Mouse (Mus musculus) cortical plate, adult 2 months (tissue): Measurements from ENCODE around the gene Trp63. TPM values are rescaled to one million over a fixed set of nuclear protein-coding genes. Genes with fewer than 3 reads are reported as not detected.

Experiments
- H3K27ac ChIP-seq: fragments of 200-500 bp; 2 replicates; pipeline ENCODE4 v1.5.1; 2012; ENCODE audit warnings: low read length, control low read depth, inconsistent platforms; ENCODE audit not compliant: insufficient read depth
- H3K4me1 ChIP-seq: fragments of 200-500 bp; 2 replicates; pipeline ENCODE4 v1.6.1; 2011; ENCODE audit warnings: low read length; ENCODE audit not compliant: control insufficient read depth, insufficient read depth
- H3K4me3 ChIP-seq: fragments of 200-500 bp; 2 replicates; pipeline ENCODE4 v1.5.1; 2011; ENCODE audit warnings: mild to moderate bottlenecking, low read length, control low read depth; ENCODE audit not compliant: insufficient read depth
- CTCF ChIP-seq: fragments of 200-500 bp; IDR thresholded peaks from 2 replicates; pipeline ENCODE4 v1.5.1; 2011; ENCODE audit warnings: mild to moderate bottlenecking, control low read depth, low read length; ENCODE audit not compliant: insufficient read depth; ENCODE audit errors: extremely low read depth
- POLR2A ChIP-seq: fragments of 200-500 bp; IDR thresholded peaks from 2 replicates; pipeline ENCODE4 v1.6.1; 2011; ENCODE audit warnings: mild to moderate bottlenecking, low read length, control low read depth; ENCODE audit not compliant: insufficient read depth; ENCODE audit errors: extremely low read depth
- polyA plus RNA-seq: library from polyadenylated mRNA; depleted of rRNA; stranded (reverse); fragments of >200 nt; gene quantifications from 2 replicates; pipeline ENCODE4 v1.2.3, GENCODE M21; 2012

Trp63 gene
- polyA plus RNA-seq, 1 experiment = 0.48 TPM

GRCm38 (mm10) chr16:25900389-25900908 is 216.9 kb downstream of the Trp63 start:
- H3K4me3 ChIP-seq = no peak overlapping the region
- H3K4me1 ChIP-seq = no peaks in the 10 kb centered on the region
- TF ChIP-seq POLR2A = no peak
- no peak for TF ChIP-seq CTCF
- H3K27ac ChIP-seq = no peak overlapping the region

GRCm38 (mm10) chr16:25912185-25912584 is 228.6 kb downstream of the Trp63 start:
- H3K4me3 ChIP-seq = no peak overlapping the region
- TF ChIP-seq POLR2A (no peak), CTCF (no peak)
- no peak overlapping the region for H3K27ac ChIP-seq
- H3K4me1 ChIP-seq = no peaks in the 10 kb centered on the region

DNA sequence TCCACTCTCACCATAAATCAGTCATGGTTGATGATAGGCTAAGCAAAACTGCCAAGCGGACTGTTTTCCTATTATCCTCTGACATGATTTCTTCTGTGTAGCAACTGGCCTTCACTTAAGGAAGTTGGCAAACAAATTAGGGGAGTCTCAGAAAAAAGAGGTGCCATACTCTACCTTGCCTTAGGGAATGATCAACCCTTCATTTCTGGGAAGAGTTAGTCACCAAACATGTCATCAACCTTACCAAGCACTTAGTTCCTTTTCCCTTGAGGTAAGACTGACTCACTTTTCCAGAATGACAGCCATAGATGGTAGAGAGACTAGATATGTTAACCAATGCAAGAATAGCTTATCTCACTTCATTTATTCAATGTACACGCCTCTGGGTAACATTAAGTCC is 250.6 kb downstream of the Trp63 start:
- no peak overlapping the region for H3K4me3 ChIP-seq

More for the DNA sequence above, 250.6 kb downstream of the Trp63 start:
- H3K4me1 ChIP-seq = no peaks in the 10 kb centered on the region
- H3K27ac ChIP-seq = no peak overlapping the region
- TF ChIP-seq CTCF = no peak
- no peak for TF ChIP-seq POLR2A
